Mouse (Mus musculus): Measurements from ENCODE around the gene Flot1. TPM values are rescaled to one million over a fixed set of nuclear protein-coding genes. Genes with fewer than 3 reads are reported as not detected.

The Flot1 gene
- polyA plus RNA-seq, 1 experiment from 2014 or later = 104 TPM

- Histone ChIP-seq H3K4me2 (ENCODE audit: low read length) (peak overlapping the region; percentile 95), H3K4me3 (ENCODE audit: low read depth, low read length) (peak overlapping the region; percentile 74; the same call in 1 of the 2 replicates), H3K36me3 (ENCODE audit: control insufficient read depth, insufficient read depth, low read length) (peaks cover 4% of the 10 kb centered on the region), H3K9me3 (replicated peaks; ENCODE audit: control insufficient read depth, low read length, poor library complexity, severe bottlenecking) (no peaks in the 10 kb centered on the region; the same call in 1 of the 2 replicates), H3K4me1 (ENCODE audit: control insufficient read depth, insufficient read depth, low read length) (peaks cover 52% of the 10 kb centered on the region), H3K27ac (ENCODE audit: low read length) (0 out of 2 replicates have a peak overlapping the region, but pooled peaks have one; percentile 54), H3K9ac (ENCODE audit: low read depth, low read length) (peak overlapping the region; percentile 57; the same call in 1 of the 2 replicates), H3K27me3 (ENCODE audit: control insufficient read depth, insufficient read depth, low read depth, low read length) (no peaks in the 10 kb centered on the region)
- ATAC-seq = no peak
- WGBS = 90% methylated on average over 8 of the region's 8 CpGs
Measured at GRCm38 (mm10) chr17:35870884-35871696, 48.1 kb downstream of the Flot1 start.

- peaks cover 31% of the 10 kb centered on the region for H3K4me1 ChIP-seq (ENCODE audit: control insufficient read depth, insufficient read depth, low read length)
- H3K9ac ChIP-seq (ENCODE audit: low read depth, low read length) = no peak overlapping the region
- peaks cover 4% of the 10 kb centered on the region for H3K36me3 ChIP-seq (ENCODE audit: control insufficient read depth, insufficient read depth, low read length)
- no peaks in the 10 kb centered on the region for H3K27me3 ChIP-seq (ENCODE audit: control insufficient read depth, insufficient read depth, low read depth, low read length)
- H3K4me3 ChIP-seq (ENCODE audit: low read depth, low read length) = no peak overlapping the region
- WGBS = 33% methylated on average over 21 of the region's 21 CpGs
- no peak for ATAC-seq
- no peak overlapping the region for H3K27ac ChIP-seq (ENCODE audit: low read length)
- no peaks in the 10 kb centered on the region; the same call in 1 of the 2 replicates for H3K9me3 ChIP-seq (replicated peaks; ENCODE audit: control insufficient read depth, low read length, poor library complexity, severe bottlenecking)
- no peak overlapping the region for H3K4me2 ChIP-seq (ENCODE audit: low read length)
Measured at GRCm38 (mm10) chr17:35873774-35874519, 50.9 kb downstream of the Flot1 start.

- H3K4me2 ChIP-seq (ENCODE audit: low read length) = no peak overlapping the region
- peaks cover 4% of the 10 kb centered on the region for H3K36me3 ChIP-seq (ENCODE audit: control insufficient read depth, insufficient read depth, low read length)
- WGBS = 95% methylated on average over 6 of the region's 6 CpGs
- no peaks in the 10 kb centered on the region for H3K27me3 ChIP-seq (ENCODE audit: control insufficient read depth, insufficient read depth, low read depth, low read length)
- no peak overlapping the region for H3K9ac ChIP-seq (ENCODE audit: low read depth, low read length)
- no peak overlapping the region for H3K4me3 ChIP-seq (ENCODE audit: low read depth, low read length)
- no peak overlapping the region for H3K27ac ChIP-seq (ENCODE audit: low read length)
- ATAC-seq = no peak
- peaks cover 24% of the 10 kb centered on the region for H3K4me1 ChIP-seq (ENCODE audit: control insufficient read depth, insufficient read depth, low read length)
- H3K9me3 ChIP-seq (replicated peaks; ENCODE audit: control insufficient read depth, low read length, poor library complexity, severe bottlenecking) = no peaks in the 10 kb centered on the region; the same call in 1 of the 2 replicates
Measured at GRCm38 (mm10) chr17:35874721-35875120, 51.7 kb downstream of the Flot1 start.

GRCm38 (mm10) chr17:35879245-35880057, 56.4 kb downstream of the Flot1 start, which contains the start of gene Dhx16:
TSS of gene Dhx16 (plus strand) at chr17:35879819.
- Histone ChIP-seq H3K27me3 (ENCODE audit: control insufficient read depth, insufficient read depth, low read depth, low read length) (no peaks in the 10 kb centered on the region), H3K27ac (ENCODE audit: low read length) (peak within 1 kb of the TSS; percentile 78), H3K36me3 (ENCODE audit: control insufficient read depth, insufficient read depth, low read length) (peaks cover 21% of the 10 kb centered on the region), H3K4me3 (ENCODE audit: low read depth, low read length) (peak within 1 kb of the TSS; percentile 83), H3K9ac (ENCODE audit: low read depth, low read length) (peak within 1 kb of the TSS; percentile 82), H3K4me2 (ENCODE audit: low read length) (peak within 1 kb of the TSS; percentile 85), H3K9me3 (replicated peaks; ENCODE audit: control insufficient read depth, low read length, poor library complexity, severe bottlenecking) (no peaks in the 10 kb centered on the region), H3K4me1 (ENCODE audit: control insufficient read depth, insufficient read depth, low read length) (peaks cover 9% of the 10 kb centered on the region)
- 6% methylated on average over 66 of the region's 66 CpGs for WGBS
- ATAC-seq = peak; percentile 93

Small RNAs within 50 kb of the gene (microRNA-seq; reads per million reads assigned to microRNA genes)
- 1.0 reads per million for gene Gm28033

Other genes starting within 250 kb of the Flot1 start
- not detected in 2 replicates for gene Sfta2, start 221.7 kb upstream of the Flot1 start, polyA plus RNA-seq (2015; fragmentation: Nextera tagmentation; extraction: Ambion mirVana)
- not detected in 2 replicates for gene Gm9573, start 196.6 kb upstream of the Flot1 start, polyA plus RNA-seq (2015; fragmentation: Nextera tagmentation; extraction: Ambion mirVana)
- gene Mucl3, start 179.5 kb upstream of the Flot1 start, polyA plus RNA-seq (2015; fragmentation: Nextera tagmentation; extraction: Ambion mirVana) = 0.07 and 0.14 TPM in 2 replicates
- gene Vars2, start 155.6 kb upstream of the Flot1 start, polyA plus RNA-seq (2015; fragmentation: Nextera tagmentation; extraction: Ambion mirVana) = 15.1 and 15.3 TPM in 2 replicates
- gene Gtf2h4, start 149.5 kb upstream of the Flot1 start, polyA plus RNA-seq (2015; fragmentation: Nextera tagmentation; extraction: Ambion mirVana) = 26.5 and 27.3 TPM in 2 replicates
- gene Ddr1, start 118.6 kb upstream of the Flot1 start, polyA plus RNA-seq (2015; fragmentation: Nextera tagmentation; extraction: Ambion mirVana) = 87.8 and 103 TPM in 2 replicates
- 8.9 and 10.5 TPM in 2 replicates for gene Ier3, start 1.5 kb upstream of the Flot1 start, polyA plus RNA-seq (2015; fragmentation: Nextera tagmentation; extraction: Ambion mirVana)
- gene Tubb5, start 15.1 kb downstream of the Flot1 start, polyA plus RNA-seq (2015; fragmentation: Nextera tagmentation; extraction: Ambion mirVana) = 1,852 and 1,913 TPM in 2 replicates
- gene Mdc1, start 18.3 kb downstream of the Flot1 start, polyA plus RNA-seq (2015; fragmentation: Nextera tagmentation; extraction: Ambion mirVana) = 8.6 and 10.3 TPM in 2 replicates
- 13.5 and 14.6 TPM in 2 replicates for gene Nrm, start 38.1 kb downstream of the Flot1 start, polyA plus RNA-seq (2015; fragmentation: Nextera tagmentation; extraction: Ambion mirVana)
- 18.4 and 18.8 TPM in 2 replicates for gene Ppp1r18, start 42.4 kb downstream of the Flot1 start, polyA plus RNA-seq (2015; fragmentation: Nextera tagmentation; extraction: Ambion mirVana)
- gene Dhx16, start 56.6 kb downstream of the Flot1 start, polyA plus RNA-seq (2015; fragmentation: Nextera tagmentation; extraction: Ambion mirVana) = 28.4 and 30.5 TPM in 2 replicates
- gene 2310061I04Rik, start 74.2 kb downstream of the Flot1 start, polyA plus RNA-seq (2015; fragmentation: Nextera tagmentation; extraction: Ambion mirVana) = 63.9 and 76.4 TPM in 2 replicates
- gene Atat1, start 86.8 kb downstream of the Flot1 start, polyA plus RNA-seq (2015; fragmentation: Nextera tagmentation; extraction: Ambion mirVana) = 455 and 465 TPM in 2 replicates
- 46.9 and 54.4 TPM in 2 replicates for gene Mrps18b, start 93.2 kb downstream of the Flot1 start, polyA plus RNA-seq (2015; fragmentation: Nextera tagmentation; extraction: Ambion mirVana)
- 38.9 and 43.0 TPM in 2 replicates for gene Ppp1r10, start 93.2 kb downstream of the Flot1 start, polyA plus RNA-seq (2015; fragmentation: Nextera tagmentation; extraction: Ambion mirVana)
- 90.7 and 93.8 TPM in 2 replicates for gene Abcf1, start 146.5 kb downstream of the Flot1 start, polyA plus RNA-seq (2015; fragmentation: Nextera tagmentation; extraction: Ambion mirVana)
- gene Gnl1, start 156.6 kb downstream of the Flot1 start, polyA plus RNA-seq (2015; fragmentation: Nextera tagmentation; extraction: Ambion mirVana) = 63.3 and 66.8 TPM in 2 replicates
- 102 and 107 TPM in 2 replicates for gene Prr3, start 157.0 kb downstream of the Flot1 start, polyA plus RNA-seq (2015; fragmentation: Nextera tagmentation; extraction: Ambion mirVana)
- gene H2-T24, start 197.3 kb downstream of the Flot1 start, polyA plus RNA-seq (2015; fragmentation: Nextera tagmentation; extraction: Ambion mirVana) = 8.0 and 8.8 TPM in 2 replicates
- 4.1 and 4.8 TPM in 2 replicates for gene H2-T23, start 209.6 kb downstream of the Flot1 start, polyA plus RNA-seq (2015; fragmentation: Nextera tagmentation; extraction: Ambion mirVana)
- gene H2-T22, start 219.5 kb downstream of the Flot1 start, polyA plus RNA-seq (2015; fragmentation: Nextera tagmentation; extraction: Ambion mirVana) = 5.3 and 6.2 TPM in 2 replicates
- not detected in 2 replicates for gene Gm6034, start 219.7 kb downstream of the Flot1 start, polyA plus RNA-seq (2015; fragmentation: Nextera tagmentation; extraction: Ambion mirVana)
- not detected in 2 replicates for gene Gm11127, start 235.1 kb downstream of the Flot1 start, polyA plus RNA-seq (2015; fragmentation: Nextera tagmentation; extraction: Ambion mirVana)